Comparison of ENCODE assay signal across 9 mouse cellular contexts in the genomic region with DNA sequence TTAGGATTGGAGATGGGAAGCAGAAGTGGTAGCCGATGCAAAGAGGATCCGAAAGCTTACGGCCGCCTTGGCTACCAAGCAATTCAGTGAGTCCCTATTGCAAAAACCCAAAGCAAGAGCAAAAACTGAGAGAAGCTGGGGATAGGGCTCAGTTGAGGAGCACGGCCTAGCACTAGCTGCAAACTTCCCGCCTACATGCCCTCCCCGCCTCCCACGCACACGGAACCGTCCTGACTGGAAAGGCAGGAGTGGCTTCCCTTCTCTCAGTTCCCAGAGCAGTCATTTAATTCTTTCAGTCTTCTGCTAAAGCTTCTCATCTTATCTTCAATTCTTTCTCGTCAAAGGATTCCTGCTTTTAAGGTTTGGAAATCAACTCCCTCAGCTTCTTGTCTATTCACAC. TPM values are rescaled to one million over a fixed set of nuclear protein-coding genes. Genes with fewer than 3 reads are reported as not detected.
DNase-seq lines count a peak whose midpoint lies in the region; TF ChIP-seq lines count a peak whose summit lies in the region.
"Had no signal": no experiment of that assay in that cellular context is flagged by ENCODE, and none has a peak within 500 bp of the region (broad histone marks: within the 10 kb centered on the region; RNA-seq: fewer than 3 reads in every experiment).

No protein-coding gene starts in this region.

- intact Hi-C loops in heart, postnatal 25 days (cut with DNase I): no loop called here

- 97% methylated on average over 11 of the region's 11 CpGs for WGBS in thymus, adult 2 months

- peaks cover 6% of the 10 kb centered on the region for H3K4me1 ChIP-seq in thymus, adult 2 months (replicated peaks; ENCODE audit: control insufficient read depth, insufficient read depth, low read length)

- no peaks in the 10 kb centered on the region for H3K36me3 ChIP-seq in thymus, adult 2 months (ENCODE audit: control insufficient read depth, insufficient read depth, low read length)

- H3K27me3 ChIP-seq in thymus, adult 2 months (ENCODE audit: control insufficient read depth, insufficient read depth, low read length): no peaks in the 10 kb centered on the region

- no peak for TF ChIP-seq CTCF in thymus, adult 2 months (IDR thresholded peaks at IDR 0.05; ENCODE audit: borderline replicate concordance, control insufficient read depth, extremely low read depth, insufficient read depth, low read length, poor library complexity)
- TF ChIP-seq CTCF in layer of hippocampus, adult 2 months (conservative IDR thresholded peaks at IDR 0.05): no peak

- H3K27ac ChIP-seq in thymus, adult 2 months (ENCODE audit: control insufficient read depth, insufficient read depth, low read length): no peak overlapping the region
- no peak overlapping the region for H3K27ac ChIP-seq in layer of hippocampus, adult 2 months

- peak; percentile 27 to 40 for DNase-seq in heart, adult 18-20 months
- DNase-seq in heart, postnatal 25 days (ENCODE audit: low spot score): no peak
- peak; percentile 6 for DNase-seq in thymus, postnatal 14 days
- DNase-seq in thymus, postnatal 10 days (ENCODE audit: low spot score in 2 of 2): no peak
- peak; percentile 27 to 48 for DNase-seq in kidney, postnatal 25 days
- peak; percentile 83 for DNase-seq in testis, postnatal 10 days (ENCODE audit: low spot score)
- DNase-seq in thymus, adult 2 months: no peak
- DNase-seq in layer of hippocampus, adult 2 months (ENCODE audit: low spot score in 2 of 2): no peak
- DNase-seq: embryo, embryonic 11 days had no signal

- no peak overlapping the region for H3K4me3 ChIP-seq in thymus, adult 2 months (ENCODE audit: control insufficient read depth, insufficient read depth, low read length)
- no peak overlapping the region for H3K4me3 ChIP-seq in layer of hippocampus, adult 2 months

- no peak for TF ChIP-seq POLR2A in thymus, adult 2 months (IDR thresholded peaks at IDR 0.05; ENCODE audit: control insufficient read depth, extremely low read depth, insufficient read depth, low read length, poor library complexity)

RNA-seq across cellular contexts. Expression of gene Senp8, which starts 1.5 kb away (rescaled TPM):
- 10 to 100 TPM; 10.7 to 11.4 TPM for total RNA-seq in heart, adult 18-20 months (2021)
- total RNA-seq in heart, postnatal 25 days (2021): 1 to 10 TPM; 7.3 to 8.0 TPM
- 2.4 and 3.2 TPM in 2 replicates for polyA plus RNA-seq in thymus, adult 2 months (2012; rRNA removed)
- 1 to 10 TPM; 8.4 to 8.6 TPM for total RNA-seq in layer of hippocampus, adult 2 months (2021)

RNA-seq across cellular contexts. Expression of gene Myo9a, which starts 1.7 kb away (rescaled TPM):
- total RNA-seq in heart, adult 18-20 months (2021): 10 to 100 TPM; 14.3 to 16.8 TPM
- total RNA-seq in heart, postnatal 25 days (2021): 10 to 100 TPM; 11.9 to 13.6 TPM
- polyA plus RNA-seq in thymus, adult 2 months (2012; rRNA removed): 2.4 and 4.1 TPM in 2 replicates
- 10 to 100 TPM; 70.0 to 71.1 TPM for total RNA-seq in layer of hippocampus, adult 2 months (2021)

Comparison
In these comparisons a context has a peak if more than half of its experiments do, and no peak if none do; other contexts are left out.
1. DNase-seq: peak in heart, adult 18-20 months (2 of 2), thymus, postnatal 14 days (single experiment), kidney, postnatal 25 days (2 of 2) and testis, postnatal 10 days (single experiment); none in heart, postnatal 25 days (single experiment), thymus, postnatal 10 days (0 of 2), thymus, adult 2 months (single experiment) and layer of hippocampus, adult 2 months (0 of 2).